Mouse (Mus musculus) heart, postnatal 0 days (tissue): Measurements from ENCODE around the gene Git1. TPM values are rescaled to one million over a fixed set of nuclear protein-coding genes. Genes with fewer than 3 reads are reported as not detected.

Experiments used
- ATAC-seq: fragments of 200-750 bp; cut with Nextera tagmentation; 2 replicates; pipeline ENCODE4 v1.8.0; 2017; ENCODE audit warnings: low read depth, moderate number of reproducible peaks, moderate library complexity; ENCODE audit not compliant: insufficient read depth
- DNase-seq: peaks from one replicate; pipeline ENCODE4 v3.0.0-alpha.2; 2016; ENCODE audit warnings: low spot score
- H3K27ac ChIP-seq: fragments of 300-500 bp; sonication (generic); 2 replicates; pipeline ENCODE4 v1.5.1; 2014; ENCODE audit warnings: low read depth, mild to moderate bottlenecking
- H3K27me3 ChIP-seq: fragments of 300-500 bp; sonication (generic); 2 replicates; pipeline ENCODE4 v1.6.1; 2014; ENCODE audit warnings: low read length, mixed read lengths; ENCODE audit not compliant: control insufficient read depth, insufficient read depth
- H3K36me3 ChIP-seq: fragments of 300-500 bp; sonication (generic); replicated peaks from 2 replicates; pipeline ENCODE4 v1.6.1; 2014; ENCODE audit warnings: low read length, mixed read lengths; ENCODE audit not compliant: control insufficient read depth, insufficient read depth
- H3K4me1 ChIP-seq: fragments of 300-500 bp; sonication (generic); 2 replicates; pipeline ENCODE4 v1.6.1; 2014; ENCODE audit warnings: antibody characterized with exemption; ENCODE audit not compliant: control insufficient read depth, insufficient read depth
- H3K4me2 ChIP-seq: fragments of 300-500 bp; sonication (generic); 2 replicates; pipeline ENCODE4 v1.6.1; 2014; ENCODE audit warnings: low read depth, mild to moderate bottlenecking, low read length, moderate library complexity
- H3K4me3 ChIP-seq: fragments of 300-500 bp; sonication (generic); 2 replicates; pipeline ENCODE4 v1.5.1; 2014; ENCODE audit warnings: low read depth, low read length
- H3K9ac ChIP-seq: fragments of 300-500 bp; sonication (generic); replicated peaks from 2 replicates; pipeline ENCODE4 v1.6.1; 2014; ENCODE audit warnings: low read depth, low read length, mixed read lengths
- H3K9me3 ChIP-seq: fragments of 300-500 bp; sonication (generic); replicated peaks from 2 replicates; pipeline ENCODE4 v1.6.1; 2016; ENCODE audit warnings: low read length; ENCODE audit not compliant: control insufficient read depth
- CTCF ChIP-seq: IDR thresholded peaks from 2 replicates; pipeline ENCODE4 v1.5.1; 2016; ENCODE audit warnings: antibody characterized with exemption, control low read depth, low read depth
- EP300 ChIP-seq: IDR thresholded peaks from 2 replicates; pipeline ENCODE4 v1.6.1; 2016; ENCODE audit warnings: antibody characterized with exemption, low read depth
- WGBS: fragments of 180-500 bp; shearing (Covaris S2); extraction: QIAGEN DNeasy Blood & Tissue Kit; methylation state at CpG from one replicate; pipeline ENCODE4 v1.1.7; 2014; 5-methylcytosine and 5-hydroxymethylcytosine counted together
- polyA plus RNA-seq: library from polyadenylated mRNA; unstranded; fragments of >200 nt; fragmentation: Nextera tagmentation; extraction: Ambion mirVana; gene quantifications from 2 replicates; pipeline ENCODE4 v1.2.1, GENCODE M21; 2015
- total RNA-seq: library from RNA; depleted of rRNA; stranded (reverse); fragments of >200 nt; gene quantifications from 2 replicates; pipeline ENCODE4 v1.2.3, GENCODE M21; 2014; ENCODE audit warnings: low replicate concordance

Gene Git1
- total and polyA plus RNA-seq, 2 experiments from 2014 or later, result 6.2 to 57.7 TPM

- WGBS, result 60% methylated on average over 12 of the region's 12 CpGs
- DNase-seq (no peak), ATAC-seq (no peak)
- peaks cover 25% of the 10 kb centered on the region for H3K4me1 ChIP-seq
- H3K9ac ChIP-seq, result no peak overlapping the region
- H3K36me3 ChIP-seq, result peaks cover 36% of the 10 kb centered on the region
- H3K27ac ChIP-seq, result peak overlapping the region; percentile 94
- no peaks in the 10 kb centered on the region for H3K9me3 ChIP-seq
- H3K27me3 ChIP-seq, result no peaks in the 10 kb centered on the region
- peak overlapping the region; percentile 20; the same call in 1 of the 2 replicates for H3K4me2 ChIP-seq
- TF ChIP-seq EP300, result no peak
- no peak overlapping the region for H3K4me3 ChIP-seq
Observed at GRCm38 (mm10) chr11:77498261-77499139, 5.1 kb downstream of the Git1 start.

- no peaks in the 10 kb centered on the region for H3K27me3 ChIP-seq
- peaks cover 25% of the 10 kb centered on the region for H3K4me1 ChIP-seq
- no peak for TF ChIP-seq EP300
- no peak for TF ChIP-seq CTCF
- no peak overlapping the region for H3K4me2 ChIP-seq
- no peak for ATAC-seq
- no peak overlapping the region for H3K27ac ChIP-seq
- no peaks in the 10 kb centered on the region for H3K9me3 ChIP-seq
- H3K9ac ChIP-seq, result no peak overlapping the region
- DNase-seq, result no peak
- WGBS, result 67% methylated on average over 7 of the region's 7 CpGs
- H3K4me3 ChIP-seq, result no peak overlapping the region
- H3K36me3 ChIP-seq, result peaks cover 45% of the 10 kb centered on the region
Observed at GRCm38 (mm10) chr11:77499354-77499753, 6.0 kb downstream of the Git1 start.

- H3K4me3 ChIP-seq, result no peak overlapping the region
- no peaks in the 10 kb centered on the region for H3K9me3 ChIP-seq
- peaks cover 58% of the 10 kb centered on the region for H3K36me3 ChIP-seq
- no peak overlapping the region for H3K4me2 ChIP-seq
- H3K9ac ChIP-seq, result no peak overlapping the region; the same call in 1 of the 2 replicates
- DNase-seq (no peak), ATAC-seq (no peak)
- TF ChIP-seq CTCF (0 out of 2 replicates have a peak, but pooled peaks have one; percentile 3), EP300 (no peak)
- peaks cover 21% of the 10 kb centered on the region for H3K4me1 ChIP-seq
- H3K27me3 ChIP-seq, result no peaks in the 10 kb centered on the region
- H3K27ac ChIP-seq, result no peak overlapping the region
- WGBS, result 78% methylated on average over 17 of the region's 17 CpGs
Observed at GRCm38 (mm10) chr11:77500361-77501325, 7.3 kb downstream of the Git1 start.

- Histone ChIP-seq H3K4me2 (no peak overlapping the region), H3K9me3 (no peaks in the 10 kb centered on the region), H3K27ac (no peak overlapping the region), H3K4me3 (no peak overlapping the region), H3K4me1 (peaks cover 21% of the 10 kb centered on the region), H3K27me3 (no peaks in the 10 kb centered on the region), H3K9ac (no peak overlapping the region), H3K36me3 (peaks cover 65% of the 10 kb centered on the region)
- DNase-seq (peak; percentile 63), ATAC-seq (peak; percentile 20; the same call in 1 of the 2 replicates)
- TF ChIP-seq CTCF (peak; percentile 86), EP300 (no peak)
- WGBS, result 19% methylated on average over 5 of the region's 5 CpGs
Observed at GRCm38 (mm10) chr11:77501392-77501791, 8.0 kb downstream of the Git1 start.

GRCm38 (mm10) chr11:77501971-77502370, 8.6 kb downstream of the Git1 start:
- no peak overlapping the region for H3K27ac ChIP-seq
- WGBS, result 88% methylated on average over 4 of the region's 4 CpGs

More at GRCm38 (mm10) chr11:77501971-77502370, 8.6 kb downstream of the Git1 start:
- ATAC-seq (no peak), DNase-seq (no peak)
- TF ChIP-seq CTCF (no peak), EP300 (no peak)
- H3K4me2 ChIP-seq, result no peak overlapping the region
- H3K4me1 ChIP-seq, result peaks cover 20% of the 10 kb centered on the region
- H3K4me3 ChIP-seq, result no peak overlapping the region
- no peak overlapping the region for H3K9ac ChIP-seq
- H3K27me3 ChIP-seq, result no peaks in the 10 kb centered on the region
- peaks cover 71% of the 10 kb centered on the region for H3K36me3 ChIP-seq
- no peaks in the 10 kb centered on the region for H3K9me3 ChIP-seq
